Mouse (Mus musculus): ENCODE measurements around the gene Vps54. TPM values are rescaled to one million over a fixed set of nuclear protein-coding genes. Genes with fewer than 3 reads are reported as not detected.

Gene Vps54
- total and polyA plus RNA-seq, 3 experiments: 20.4 to 37.5 (median 22.9) TPM

- dilution Hi-C loops (cut with MboI; ENCODE audit: extremely low pct_ligation_motif_present, extremely low pct_unique_long_range_greater_than_20kb, low sequenced_read_pairs): no loop called here
- no peaks in the 10 kb centered on the region for H3K27me3 ChIP-seq (replicated peaks)
- TF ChIP-seq GABPA (IDR thresholded peaks at IDR 0.05; ENCODE audit: insufficient replicate concordance, low read depth, low read length): no peak
- no peak for TF ChIP-seq MXI1 (IDR thresholded peaks at IDR 0.05; ENCODE audit: low read depth, low read length)
- no peak for TF ChIP-seq NELFE (IDR thresholded peaks at IDR 0.05; ENCODE audit: low read depth, low read length)
- TF ChIP-seq TBP (conservative IDR thresholded peaks at IDR 0.05; ENCODE audit: low read depth, low read length): no peak
- TF ChIP-seq JUND (conservative IDR thresholded peaks at IDR 0.05; ENCODE audit: low read depth, low read length): no peak
- no peak for TF ChIP-seq USF1 (IDR thresholded peaks at IDR 0.05; ENCODE audit: low read depth, low read length)
- no peak for TF ChIP-seq SMC3 (IDR thresholded peaks at IDR 0.05; ENCODE audit: low read depth, low read length)
- TF ChIP-seq HCFC1 (IDR thresholded peaks at IDR 0.05; ENCODE audit: low read depth, low read length): no peak
- no peak for TF ChIP-seq NRF1 (IDR thresholded peaks at IDR 0.05; ENCODE audit: low read depth, low read length)
- TF ChIP-seq CTCF (conservative IDR thresholded peaks at IDR 0.05 in 1 of 2, IDR thresholded peaks at IDR 0.05 in 1 of 2; ENCODE audit: low read depth in 2 of 2, low read length in 2 of 2): no peak
- no peak for TF ChIP-seq UBTF (IDR thresholded peaks at IDR 0.05; ENCODE audit: low read depth, low read length)
- TF ChIP-seq IRF4 (IDR thresholded peaks at IDR 0.05; ENCODE audit: low read depth, low read length): no peak
- in situ Hi-C loops (cut with MboI; ENCODE audit: low pct_ligation_motif_present, low pct_unique_long_range_greater_than_20kb, low sequenced_read_pairs): no loop called here
- H3K79me2 ChIP-seq (replicated peaks; ENCODE audit: control insufficient read depth, extremely low read depth, insufficient read depth, poor library complexity, severe bottlenecking): no peaks in the 10 kb centered on the region
- no peak overlapping the region for H3K27ac ChIP-seq (ENCODE audit: insufficient read depth, low read depth)
- no peak for DNase-seq (ENCODE audit: extremely low read depth)
- H3K4me2 ChIP-seq (ENCODE audit: insufficient read depth, low read depth, poor library complexity, severe bottlenecking): 0 out of 2 replicates have a peak overlapping the region, but pooled peaks have one; percentile 32
- H3K36me3 ChIP-seq (replicated peaks in 1 of 2; ENCODE audit: control insufficient read depth in 1 of 2, insufficient read depth in 1 of 2, low read length in 1 of 2): no peaks in the 10 kb centered on the region
- H3K9me3 ChIP-seq (replicated peaks; ENCODE audit: low read length): no peaks in the 10 kb centered on the region
- no peak overlapping the region for H3K4me3 ChIP-seq (replicated peaks in 1 of 3; ENCODE audit: low read depth in 2 of 3, low read length in 2 of 3, poor library complexity in 1 of 3)
- no peak overlapping the region for H3K9ac ChIP-seq (ENCODE audit: insufficient read depth, low read depth)
- H3K4me1 ChIP-seq (ENCODE audit: control insufficient read depth in 1 of 2, insufficient read depth in 2 of 2): peaks cover 32 to 50% of the 10 kb centered on the region in 2 experiments
These were observed 14.6 kb upstream of the Vps54 start for GRCm38 (mm10) chr11:21224446-21224845.

- no peak overlapping the region for H3K27ac ChIP-seq (ENCODE audit: insufficient read depth, low read depth)
- H3K36me3 ChIP-seq (replicated peaks in 1 of 2; ENCODE audit: control insufficient read depth in 1 of 2, insufficient read depth in 1 of 2, low read length in 1 of 2): no peaks in the 10 kb centered on the region
- dilution Hi-C loops (cut with MboI; ENCODE audit: extremely low pct_ligation_motif_present, extremely low pct_unique_long_range_greater_than_20kb, low sequenced_read_pairs) (no loop called here), in situ Hi-C loops (cut with MboI; ENCODE audit: low pct_ligation_motif_present, low pct_unique_long_range_greater_than_20kb, low sequenced_read_pairs) (no loop called here)
- H3K4me1 ChIP-seq (ENCODE audit: control insufficient read depth in 1 of 2, insufficient read depth in 2 of 2): peaks cover 31 to 50% of the 10 kb centered on the region in 2 experiments
- no peak overlapping the region for H3K9ac ChIP-seq (ENCODE audit: insufficient read depth, low read depth)
- no peaks in the 10 kb centered on the region for H3K9me3 ChIP-seq (replicated peaks; ENCODE audit: low read length)
- H3K4me2 ChIP-seq (ENCODE audit: insufficient read depth, low read depth, poor library complexity, severe bottlenecking): no peak overlapping the region
- TF ChIP-seq E2F4 (IDR thresholded peaks at IDR 0.05; ENCODE audit: insufficient replicate concordance, low read depth, low read length) (no peak), JUND (conservative IDR thresholded peaks at IDR 0.05; ENCODE audit: low read depth, low read length) (0 out of 2 replicates have a peak, but pooled peaks have one; percentile 18), ZNF384 (IDR thresholded peaks at IDR 0.05; ENCODE audit: low read depth, low read length) (peak; percentile 57), EP300 (IDR thresholded peaks at IDR 0.05; ENCODE audit: low read length) (peak; percentile 43; the same call in 1 of the 2 replicates)
- no peak overlapping the region for H3K4me3 ChIP-seq (replicated peaks in 1 of 3; ENCODE audit: low read depth in 2 of 3, low read length in 2 of 3, poor library complexity in 1 of 3)
- no peak for DNase-seq (ENCODE audit: extremely low read depth)
- H3K79me2 ChIP-seq (replicated peaks; ENCODE audit: control insufficient read depth, extremely low read depth, insufficient read depth, poor library complexity, severe bottlenecking): no peaks in the 10 kb centered on the region
- H3K27me3 ChIP-seq (replicated peaks): no peaks in the 10 kb centered on the region
These were observed 14.1 kb upstream of the Vps54 start for GRCm38 (mm10) chr11:21224983-21225382.
